Mouse (Mus musculus): ENCODE measurements at regions not wholly inside any gene's neighbourhood (a gene's known extent, or its start where the extent isn't known, plus 50 kb on each side); places are given as distances from the start of the nearest gene placed in this dataset.
A peak's percentile ranks its signal among the peaks of the same experiment; 100 is the strongest.

- DNase-seq, result no peak
These were observed 712.7 kb upstream of the Cdh18 start for GRCm38 (mm10) chr15:21836110-21836509.

DNA sequence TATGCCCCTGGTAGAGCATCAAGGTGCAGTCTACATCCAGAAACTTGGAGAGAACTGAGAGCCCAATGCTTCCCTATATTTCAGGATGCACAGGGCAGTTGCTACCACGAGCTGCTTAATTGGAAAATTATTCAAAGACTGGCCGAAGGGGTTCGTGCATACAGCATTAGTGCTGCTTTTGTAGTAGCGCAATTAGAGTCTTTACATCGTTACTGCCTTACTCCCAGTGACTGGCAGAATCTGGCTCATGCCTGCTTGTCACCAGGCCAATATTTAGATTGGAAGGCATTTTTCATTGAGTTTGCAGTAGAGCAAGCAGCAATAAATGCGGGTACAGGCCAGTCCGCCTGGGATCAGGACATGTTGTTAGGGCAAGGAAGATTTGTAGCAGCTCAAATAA lies 690.3 kb upstream of the Cdh18 start:
- no peak for DNase-seq

GRCm38 (mm10) chr15:21885181-21885580 lies 663.6 kb upstream of the Cdh18 start:
- peak; percentile 56 to 64 for DNase-seq
